Mouse (Mus musculus): Measurements from ENCODE around the gene Rimbp2.

GRCm38 (mm10) chr5:128733955-128734354, 219.3 kb downstream of the Rimbp2 start:
- TF ChIP-seq CTCF (IDR thresholded peaks at IDR 0.05; ENCODE audit: control insufficient read depth, insufficient read depth, insufficient replicate concordance, low read depth, low read length) (peak; percentile 66), POLR2A (IDR thresholded peaks at IDR 0.05; ENCODE audit: control insufficient read depth, low read depth, low read length) (no peak)

Data from testis, adult 2 months (tissue).